Comparison of ENCODE assay signal across 19 mouse cellular contexts in genomic region chr17:68933265-68933664, GRCm38 (mm10).
DNase-seq lines count a peak whose midpoint lies in the region.
"Had no signal": no experiment of that assay in that cellular context is flagged by ENCODE, and none has a peak within 500 bp of the region (broad histone marks: within the 10 kb centered on the region; RNA-seq: fewer than 3 reads in every experiment).

No protein-coding gene starts in this region.

- peak; percentile 5 to 21 for DNase-seq in frontal cortex, postnatal 36 days (ENCODE audit: low spot score in 2 of 2)
- no peak for DNase-seq in frontal cortex, postnatal 25 days (ENCODE audit: low spot score in 2 of 2)
- DNase-seq in layer of hippocampus, adult 9-11 months, result peak; percentile 2
- no peak for DNase-seq in layer of hippocampus, postnatal 25 days (ENCODE audit: extremely low spot score in 1 of 2, low spot score in 1 of 2)
- peak; percentile 25 to 32 for DNase-seq in right cerebral cortex, adult 2 months (ENCODE audit: low spot score in 2 of 2)
- DNase-seq in right cerebral cortex, postnatal 36 days (ENCODE audit: low spot score in 2 of 2), result no peak
- DNase-seq in lung, postnatal 4 days, result no peak
- DNase-seq: adrenal gland, postnatal 10 days; adrenal gland, postnatal 36 days; B cell, adult 2 months; cerebellum, adult 11 months; cerebellum, adult 2 months; cerebellum, adult 9-11 months; cerebellum, postnatal 25 days; forebrain, postnatal 0 days; gastrocnemius, postnatal 14 days; heart, adult 18-20 months; heart, postnatal 10 days; heart, postnatal 4 days had no signal

Comparison
In these comparisons a context has a peak if more than half of its experiments do, and no peak if none do; other contexts are left out.
1. DNase-seq: peak in frontal cortex, postnatal 36 days (2 of 2), layer of hippocampus, adult 9-11 months (single experiment) and right cerebral cortex, adult 2 months (2 of 2); none in frontal cortex, postnatal 25 days (0 of 2), layer of hippocampus, postnatal 25 days (0 of 2), right cerebral cortex, postnatal 36 days (0 of 2) and lung, postnatal 4 days (0 of 2).